Mouse (Mus musculus): ENCODE measurements at regions not wholly inside any gene's neighbourhood (a gene's known extent, or its start where the extent isn't known, plus 50 kb on each side); places are given as distances from the start of the nearest gene placed in this dataset.

GRCm38 (mm10) chr3:133972774-133973173 is 263.5 kb upstream of the Cxxc4 start:
- no peaks in the 10 kb centered on the region for H3K4me1 ChIP-seq (replicated peaks; ENCODE audit: control insufficient read depth, insufficient read depth)
- H3K36me3 ChIP-seq (ENCODE audit: control insufficient read depth, insufficient read depth, low read length): no peaks in the 10 kb centered on the region
- DNase-seq (ENCODE audit: low spot score): no peak
- H3K4me2 ChIP-seq (replicated peaks; ENCODE audit: low read depth): no peak overlapping the region
- H3K9ac ChIP-seq (ENCODE audit: low read length): no peak overlapping the region
- no peak overlapping the region for H3K27ac ChIP-seq (replicated peaks)
- H3K9me3 ChIP-seq (ENCODE audit: control insufficient read depth, low read length): no peaks in the 10 kb centered on the region
- no peaks in the 10 kb centered on the region for H3K27me3 ChIP-seq (ENCODE audit: control insufficient read depth, insufficient read depth, low read length)
- WGBS: 62% methylated on average over 2 of the region's 2 CpGs
- no peak overlapping the region for H3K4me3 ChIP-seq (ENCODE audit: low read depth, low read length)
- TF ChIP-seq CTCF (IDR thresholded peaks at IDR 0.05; ENCODE audit: low read depth) (no peak), EP300 (optimal IDR thresholded peaks at IDR 0.05) (no peak)
- ATAC-seq (ENCODE audit: low FRiP score, low TSS enrichment): no peak

- no peak for ATAC-seq (ENCODE audit: low FRiP score, low TSS enrichment)
- WGBS: 76% methylated on average over 2 of the region's 2 CpGs
- Histone ChIP-seq H3K9ac (ENCODE audit: low read length) (no peak overlapping the region), H3K9me3 (ENCODE audit: control insufficient read depth, low read length) (no peaks in the 10 kb centered on the region), H3K36me3 (ENCODE audit: control insufficient read depth, insufficient read depth, low read length) (no peaks in the 10 kb centered on the region), H3K27ac (replicated peaks) (no peak overlapping the region), H3K4me1 (replicated peaks; ENCODE audit: control insufficient read depth, insufficient read depth) (no peaks in the 10 kb centered on the region), H3K27me3 (ENCODE audit: control insufficient read depth, insufficient read depth, low read length) (no peaks in the 10 kb centered on the region), H3K4me3 (ENCODE audit: low read depth, low read length) (no peak overlapping the region), H3K4me2 (replicated peaks; ENCODE audit: low read depth) (no peak overlapping the region)
- no peak for DNase-seq (ENCODE audit: low spot score)
- TF ChIP-seq CTCF (IDR thresholded peaks at IDR 0.05; ENCODE audit: low read depth) (no peak), EP300 (optimal IDR thresholded peaks at IDR 0.05) (no peak)
Measured at GRCm38 (mm10) chr3:133987681-133988080, 248.6 kb upstream of the Cxxc4 start.

GRCm38 (mm10) chr3:133993971-133994370 is 242.3 kb upstream of the Cxxc4 start:
- no peaks in the 10 kb centered on the region for H3K4me1 ChIP-seq (replicated peaks; ENCODE audit: control insufficient read depth, insufficient read depth)
- no peak overlapping the region for H3K4me2 ChIP-seq (replicated peaks; ENCODE audit: low read depth)
- DNase-seq (ENCODE audit: low spot score) (no peak), ATAC-seq (ENCODE audit: low FRiP score, low TSS enrichment) (no peak)
- H3K9ac ChIP-seq (ENCODE audit: low read length): no peak overlapping the region
- H3K9me3 ChIP-seq (ENCODE audit: control insufficient read depth, low read length): no peaks in the 10 kb centered on the region
- H3K4me3 ChIP-seq (ENCODE audit: low read depth, low read length): no peak overlapping the region
- no peaks in the 10 kb centered on the region for H3K27me3 ChIP-seq (ENCODE audit: control insufficient read depth, insufficient read depth, low read length)
- no peak overlapping the region for H3K27ac ChIP-seq (replicated peaks)
- TF ChIP-seq CTCF (IDR thresholded peaks at IDR 0.05; ENCODE audit: low read depth) (no peak), EP300 (optimal IDR thresholded peaks at IDR 0.05) (no peak)
- no peaks in the 10 kb centered on the region for H3K36me3 ChIP-seq (ENCODE audit: control insufficient read depth, insufficient read depth, low read length)
- WGBS: 50% methylated on average over 2 of the region's 2 CpGs

GRCm38 (mm10) chr3:133999965-134000364 is 236.3 kb upstream of the Cxxc4 start:
- WGBS: 84% methylated on average over 8 of the region's 8 CpGs
- ATAC-seq (ENCODE audit: low FRiP score, low TSS enrichment): no peak
- Histone ChIP-seq H3K4me2 (replicated peaks; ENCODE audit: low read depth) (no peak overlapping the region), H3K9me3 (ENCODE audit: control insufficient read depth, low read length) (no peaks in the 10 kb centered on the region), H3K4me3 (ENCODE audit: low read depth, low read length) (no peak overlapping the region), H3K9ac (ENCODE audit: low read length) (no peak overlapping the region), H3K36me3 (ENCODE audit: control insufficient read depth, insufficient read depth, low read length) (no peaks in the 10 kb centered on the region), H3K27ac (replicated peaks) (no peak overlapping the region), H3K4me1 (replicated peaks; ENCODE audit: control insufficient read depth, insufficient read depth) (no peaks in the 10 kb centered on the region), H3K27me3 (ENCODE audit: control insufficient read depth, insufficient read depth, low read length) (no peaks in the 10 kb centered on the region)
- TF ChIP-seq CTCF (IDR thresholded peaks at IDR 0.05; ENCODE audit: low read depth): no peak
- TF ChIP-seq EP300 (optimal IDR thresholded peaks at IDR 0.05): no peak
- DNase-seq (ENCODE audit: low spot score): no peak

GRCm38 (mm10) chr3:134000595-134000994 is 235.7 kb upstream of the Cxxc4 start:
- no peak for ATAC-seq (ENCODE audit: low FRiP score, low TSS enrichment)
- no peaks in the 10 kb centered on the region for H3K27me3 ChIP-seq (ENCODE audit: control insufficient read depth, insufficient read depth, low read length)
- WGBS: 59% methylated on average over 1 of the region's 1 CpGs

GRCm38 (mm10) chr3:134014805-134015204 is 221.5 kb upstream of the Cxxc4 start:
- H3K36me3 ChIP-seq (ENCODE audit: control insufficient read depth, insufficient read depth, low read length): no peaks in the 10 kb centered on the region
- H3K4me2 ChIP-seq (replicated peaks; ENCODE audit: low read depth): no peak overlapping the region
- TF ChIP-seq CTCF (IDR thresholded peaks at IDR 0.05; ENCODE audit: low read depth) (no peak), EP300 (optimal IDR thresholded peaks at IDR 0.05) (no peak)
- no peak overlapping the region for H3K4me3 ChIP-seq (ENCODE audit: low read depth, low read length)
- H3K27ac ChIP-seq (replicated peaks): no peak overlapping the region
- no peaks in the 10 kb centered on the region for H3K9me3 ChIP-seq (ENCODE audit: control insufficient read depth, low read length)
- no peak for ATAC-seq (ENCODE audit: low FRiP score, low TSS enrichment)
- DNase-seq (ENCODE audit: low spot score): no peak
- H3K27me3 ChIP-seq (ENCODE audit: control insufficient read depth, insufficient read depth, low read length): no peaks in the 10 kb centered on the region
- WGBS: 62% methylated on average over 2 of the region's 2 CpGs
- no peaks in the 10 kb centered on the region for H3K4me1 ChIP-seq (replicated peaks; ENCODE audit: control insufficient read depth, insufficient read depth)
- H3K9ac ChIP-seq (ENCODE audit: low read length): no peak overlapping the region

More at GRCm38 (mm10) chr3:134000595-134000994, 235.7 kb upstream of the Cxxc4 start:
- no peaks in the 10 kb centered on the region for H3K4me1 ChIP-seq (replicated peaks; ENCODE audit: control insufficient read depth, insufficient read depth)
- no peak for DNase-seq (ENCODE audit: low spot score)
- H3K36me3 ChIP-seq (ENCODE audit: control insufficient read depth, insufficient read depth, low read length): no peaks in the 10 kb centered on the region
- H3K9me3 ChIP-seq (ENCODE audit: control insufficient read depth, low read length): no peaks in the 10 kb centered on the region
- no peak overlapping the region for H3K4me2 ChIP-seq (replicated peaks; ENCODE audit: low read depth)
- H3K9ac ChIP-seq (ENCODE audit: low read length): no peak overlapping the region
- no peak overlapping the region for H3K27ac ChIP-seq (replicated peaks)
- H3K4me3 ChIP-seq (ENCODE audit: low read depth, low read length): no peak overlapping the region
- TF ChIP-seq CTCF (IDR thresholded peaks at IDR 0.05; ENCODE audit: low read depth) (no peak), EP300 (optimal IDR thresholded peaks at IDR 0.05) (no peak)

Measured in stomach, postnatal 0 days (tissue).